Mouse (Mus musculus) erythroblast, adult 5-6 weeks (primary cell): ENCODE data around the gene Atxn2l. TPM values are rescaled to one million over a fixed set of nuclear protein-coding genes. Genes with fewer than 3 reads are reported as not detected.

Source experiments
- ATAC-seq: replicated peaks from 2 replicates; pipeline ENCODE4 v1.8.0; 2016; ENCODE audit warnings: moderate number of reproducible peaks, mild to moderate bottlenecking, moderate TSS enrichment, inconsistent platforms; ENCODE audit not compliant: poor library complexity, low FRiP score, severe bottlenecking
- total RNA-seq, 2 experiments: library from RNA; stranded (forward) in 1 of 2; stranded (reverse) in 1 of 2; fragments of 150-400 nt in 1 of 2; fragments of 200-764, 138-1000 nt in 1 of 2; gene quantifications; 2 replicates each; pipeline versions ENCODE4 v1.2.3 to v1.2.4; 2015 to 2017; ENCODE audit warnings: low replicate concordance in 2 of 2

Atxn2l gene
- total RNA-seq, 2 experiments from 2014 or later: 28.8 to 35.2 TPM

DNA sequence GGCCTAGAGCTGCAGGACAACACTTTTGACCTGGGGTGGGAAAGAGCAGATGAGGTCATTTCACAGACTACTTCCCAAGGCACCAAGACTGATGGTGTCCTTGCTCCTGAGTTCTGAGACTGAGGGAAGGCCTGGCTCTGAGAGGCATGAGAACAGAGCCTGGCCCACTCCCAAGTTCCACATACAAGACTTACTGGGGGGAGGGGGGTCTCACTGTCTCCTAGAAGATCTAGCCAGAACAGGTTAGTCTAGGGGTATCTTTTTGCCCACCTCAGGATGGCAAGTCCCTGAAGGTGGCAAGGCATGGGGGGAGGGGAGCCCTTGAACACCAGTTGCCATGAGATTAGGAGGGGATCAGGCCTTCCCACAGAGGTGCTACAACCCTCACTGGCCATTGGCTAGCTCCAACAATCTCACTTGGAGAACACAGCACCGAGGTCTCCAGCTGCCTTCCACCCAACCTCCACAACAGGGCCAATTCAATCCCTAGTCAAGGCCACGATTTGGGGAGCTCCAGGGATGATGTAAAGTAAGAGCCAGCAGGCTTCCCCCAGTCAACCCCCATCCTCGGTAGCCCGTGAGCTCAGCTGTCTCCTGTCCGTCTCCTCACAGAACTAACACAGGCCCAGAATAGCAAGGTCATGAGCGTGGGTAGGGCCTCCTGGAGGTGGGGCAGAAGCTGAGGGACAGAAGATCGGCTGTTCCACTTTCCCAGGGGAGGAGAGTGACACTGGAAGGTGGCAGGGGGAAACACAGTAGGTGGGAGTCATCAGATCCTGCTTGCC is 37.8 kb downstream of the Atxn2l start:
- no peak for ATAC-seq

DNA sequence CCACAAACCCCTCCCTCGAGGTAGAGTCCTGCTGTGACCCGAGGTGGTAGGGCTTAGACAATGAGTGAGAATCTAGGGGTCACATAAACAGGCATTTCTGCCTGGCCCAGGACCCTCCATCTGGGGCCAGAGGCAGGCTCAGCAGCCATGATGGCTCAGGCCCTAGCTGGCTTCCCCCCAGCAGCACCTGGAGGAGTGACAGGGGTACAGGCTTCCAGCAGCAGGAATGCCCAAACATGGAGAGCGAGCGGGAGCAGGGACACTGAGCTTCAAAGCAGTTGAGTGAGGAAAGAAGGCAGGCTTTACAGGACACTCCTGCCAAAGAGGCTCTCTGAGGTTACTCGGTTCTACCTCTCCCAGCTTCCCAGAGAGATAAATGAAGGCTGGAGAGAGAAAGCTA is 38.4 kb downstream of the Atxn2l start:
- ATAC-seq: no peak

DNA sequence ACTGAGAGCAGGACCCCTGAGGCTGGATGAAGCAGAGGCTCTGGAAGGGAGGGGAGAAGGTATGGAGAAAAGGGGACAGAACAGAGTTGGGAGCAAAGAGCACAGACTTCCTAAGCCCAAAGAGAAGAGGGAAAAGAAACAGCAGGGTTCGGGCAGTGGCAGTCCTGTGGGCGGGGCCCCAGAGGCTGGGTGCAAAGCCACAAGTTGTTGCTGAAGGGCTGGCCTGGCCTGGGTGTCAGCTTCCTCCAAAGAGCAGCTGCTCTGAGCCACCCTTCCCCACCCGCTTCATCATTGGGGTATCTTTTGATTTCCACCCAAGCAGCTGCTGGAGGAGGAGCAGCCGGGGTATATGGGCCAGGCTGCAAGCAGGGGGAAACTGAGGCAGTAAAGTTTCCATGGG is 39.1 kb downstream of the Atxn2l start:
- ATAC-seq: no peak

DNA sequence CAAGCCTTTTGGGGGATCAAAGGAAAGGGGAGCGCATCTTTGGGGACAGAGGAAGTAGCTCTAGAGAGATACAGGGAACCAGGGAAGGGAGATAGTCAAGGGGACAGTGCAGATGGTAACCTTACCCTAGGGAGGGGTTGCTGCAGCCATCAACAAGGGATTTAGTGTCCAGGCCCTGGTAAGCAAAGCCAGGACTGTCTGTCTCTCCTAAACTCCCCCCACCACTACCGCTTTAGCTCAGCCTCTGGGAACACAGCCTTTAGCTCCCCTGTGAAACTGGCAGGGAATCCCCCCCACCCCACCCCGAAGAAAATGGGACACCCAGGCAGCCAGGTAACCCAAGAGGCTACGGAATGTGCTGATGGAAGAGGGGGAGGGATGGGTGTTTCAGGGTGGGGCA is 39.7 kb downstream of the Atxn2l start:
- no peak for ATAC-seq

DNA sequence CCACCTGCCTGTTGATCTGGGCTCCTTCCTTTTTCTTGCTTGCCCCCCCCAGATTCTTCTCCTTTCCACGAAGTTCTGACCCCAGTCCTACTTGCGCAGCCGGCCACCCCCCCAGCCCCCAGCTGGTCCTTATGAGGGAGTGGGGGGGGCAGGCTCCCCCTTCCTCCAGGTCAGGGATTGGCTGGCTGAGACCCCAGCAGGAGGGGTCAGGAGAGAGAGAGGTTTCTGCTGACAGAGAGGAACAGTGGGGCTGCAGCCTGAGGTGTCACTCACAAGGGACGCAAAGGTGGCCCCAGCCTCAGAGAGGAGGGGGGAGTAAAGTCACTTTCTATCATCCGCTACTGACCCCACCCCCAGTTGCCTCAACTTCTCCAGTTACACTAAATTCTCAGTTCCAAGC is 40.2 kb downstream of the Atxn2l start, which contains the start of gene Atp2a1:
TSS of gene Atp2a1 (minus strand) at position 105 of the 400 bp plus-strand sequence.
- no peak for ATAC-seq

DNA sequence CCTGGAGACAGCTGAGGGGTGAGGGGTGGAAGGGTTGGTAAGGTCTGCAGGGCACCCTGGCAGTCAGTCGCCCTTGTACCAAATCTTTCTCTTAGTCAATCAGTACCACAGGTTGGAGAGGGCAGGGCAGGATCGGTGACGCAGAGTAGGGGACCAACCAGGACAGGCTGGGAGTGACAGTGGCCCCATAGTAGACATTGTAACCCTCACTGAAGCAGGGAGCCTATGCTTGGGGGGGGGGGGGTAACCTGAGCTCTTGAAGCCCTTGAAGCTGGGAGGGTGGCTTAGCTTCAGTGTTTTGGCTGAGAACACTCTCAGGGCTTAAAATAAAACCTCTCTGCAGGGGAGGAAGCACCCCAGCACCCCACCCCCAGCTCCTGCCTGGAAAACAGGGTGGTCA is 41.6 kb downstream of the Atxn2l start:
- no peak for ATAC-seq

DNA sequence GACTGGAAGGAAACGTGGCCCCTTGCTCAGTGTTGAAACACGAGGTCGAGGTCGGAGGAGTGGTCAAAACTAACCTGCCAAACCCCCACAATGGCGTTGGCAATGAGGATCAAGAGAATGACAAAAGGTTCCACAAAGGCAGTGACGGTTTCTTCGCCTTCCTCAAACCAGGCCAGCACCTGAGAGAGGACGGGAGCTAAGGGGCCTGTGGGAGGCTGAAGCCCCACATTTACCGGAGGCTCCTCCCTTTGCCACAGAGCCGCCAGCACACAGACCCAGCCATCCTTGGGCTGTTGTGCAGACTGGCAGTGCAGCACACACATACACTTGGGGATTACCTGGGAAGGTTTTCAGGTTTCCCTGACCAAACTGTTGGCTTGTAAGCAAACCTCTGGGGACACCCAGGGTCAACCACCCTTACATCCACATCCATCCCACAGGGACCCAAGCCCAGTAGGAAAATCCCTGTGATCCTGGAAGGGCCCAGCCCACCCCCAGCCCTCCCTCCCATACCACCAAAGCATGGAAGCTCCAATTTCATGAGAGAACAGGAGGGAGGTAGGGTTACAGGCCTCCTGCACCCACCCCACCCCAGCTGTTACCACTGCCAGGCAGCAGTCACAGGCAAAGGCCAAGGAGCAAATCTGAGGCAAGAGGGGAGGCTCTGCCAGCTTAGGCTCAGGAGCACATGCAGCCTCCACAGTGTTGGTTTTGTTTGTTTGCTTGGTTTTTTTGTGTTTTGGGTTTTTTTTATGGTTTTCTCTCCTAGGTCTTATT is 42.4 kb downstream of the Atxn2l start:
- ATAC-seq: no peak

DNA sequence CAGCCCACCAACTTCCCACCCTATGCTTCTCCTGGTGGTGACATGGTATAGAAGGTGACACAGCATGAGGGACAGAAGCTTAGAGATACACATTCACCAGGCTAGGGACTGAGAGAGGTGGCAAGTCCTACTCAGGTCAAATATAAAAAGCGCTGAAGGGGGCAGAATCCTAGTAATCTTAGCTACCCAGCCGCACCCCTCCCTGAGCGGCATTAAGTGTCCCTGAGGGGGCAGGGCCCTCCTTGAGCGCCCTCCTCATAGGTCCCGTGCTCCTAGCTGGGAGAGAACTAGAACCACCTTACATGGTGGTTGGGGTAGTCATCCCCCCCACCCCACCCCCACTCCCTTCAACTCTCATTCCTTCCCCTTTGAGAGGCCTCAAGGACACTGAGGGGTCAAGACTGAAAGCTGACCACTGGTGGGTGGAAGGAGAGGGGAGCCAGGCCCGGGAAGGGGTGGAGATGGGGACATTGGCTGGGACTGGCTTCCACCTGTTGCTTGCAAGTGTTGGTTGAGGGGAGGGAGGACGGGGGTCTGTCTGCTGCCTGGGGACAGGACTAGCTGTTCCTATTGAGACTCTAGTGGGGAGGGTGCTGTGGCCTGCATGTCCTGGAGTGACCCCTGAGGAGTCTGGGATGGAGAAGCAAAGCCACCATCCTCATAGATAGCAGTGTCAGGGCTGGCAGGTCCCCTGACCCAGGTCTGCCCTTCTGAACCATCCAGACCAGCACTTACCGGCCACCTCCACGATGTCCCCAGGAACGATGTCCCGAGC is 44.2 kb downstream of the Atxn2l start:
- ATAC-seq: no peak

DNA sequence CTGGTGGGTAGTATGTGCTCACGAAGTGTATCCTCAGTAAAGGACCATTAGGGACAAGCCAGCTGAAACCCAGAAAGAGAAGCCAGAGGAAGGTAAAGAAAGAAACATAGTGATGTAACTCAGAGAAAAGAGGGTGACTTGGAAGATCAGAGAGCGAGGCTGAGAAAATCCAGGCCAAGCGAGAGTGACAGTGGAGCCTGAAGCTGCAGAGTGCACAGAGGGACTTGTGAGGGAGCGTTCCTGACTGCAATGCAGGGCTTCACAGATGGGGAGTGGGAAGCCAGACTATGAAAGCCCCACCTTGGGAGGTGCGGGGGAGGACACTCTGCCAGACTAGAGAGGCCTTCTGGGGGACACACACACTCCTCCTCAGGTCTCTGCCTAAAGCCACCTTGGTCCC is 45.0 kb downstream of the Atxn2l start:
- no peak for ATAC-seq

DNA sequence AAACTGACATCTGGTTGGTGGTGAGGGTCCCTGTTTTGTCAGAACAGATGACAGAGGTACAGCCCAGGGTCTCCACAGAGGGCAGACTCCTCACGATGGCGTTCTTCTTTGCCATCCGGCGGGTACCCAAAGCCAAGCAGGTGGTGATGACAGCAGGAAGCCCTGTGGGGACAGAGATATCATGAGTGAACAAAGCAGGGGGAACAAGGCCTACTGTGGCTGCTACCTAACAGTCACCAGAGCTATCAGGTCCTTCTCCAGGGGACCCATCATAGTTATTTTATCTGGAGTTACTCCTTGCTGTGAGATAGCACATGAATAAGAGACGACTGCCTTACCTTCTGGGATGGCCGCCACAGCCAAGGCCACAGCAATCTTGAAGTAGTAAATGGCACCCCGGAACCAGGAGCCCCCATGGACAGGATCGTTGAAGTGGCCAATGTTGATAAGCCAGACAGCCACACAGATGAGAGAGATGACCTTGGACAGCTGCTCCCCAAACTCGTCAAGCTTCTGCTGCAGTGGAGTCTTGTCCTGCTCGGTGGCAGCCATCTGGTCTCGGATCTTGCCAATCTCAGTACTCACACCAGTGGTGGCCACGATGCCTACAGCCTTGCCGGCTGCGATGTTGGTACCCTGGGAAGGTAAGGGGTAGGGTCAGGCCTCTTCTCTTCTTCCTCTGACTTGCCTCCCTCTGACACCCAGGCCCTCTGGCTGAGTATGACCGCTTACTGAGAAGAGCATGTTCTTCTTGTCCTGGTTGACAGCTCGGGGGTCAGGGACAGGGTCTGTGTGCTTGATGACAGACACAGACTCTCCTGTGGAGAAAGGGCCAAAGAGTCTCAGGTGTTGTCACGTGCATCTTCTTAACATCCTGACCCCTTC is 46.6 kb downstream of the Atxn2l start:
- ATAC-seq: no peak

DNA sequence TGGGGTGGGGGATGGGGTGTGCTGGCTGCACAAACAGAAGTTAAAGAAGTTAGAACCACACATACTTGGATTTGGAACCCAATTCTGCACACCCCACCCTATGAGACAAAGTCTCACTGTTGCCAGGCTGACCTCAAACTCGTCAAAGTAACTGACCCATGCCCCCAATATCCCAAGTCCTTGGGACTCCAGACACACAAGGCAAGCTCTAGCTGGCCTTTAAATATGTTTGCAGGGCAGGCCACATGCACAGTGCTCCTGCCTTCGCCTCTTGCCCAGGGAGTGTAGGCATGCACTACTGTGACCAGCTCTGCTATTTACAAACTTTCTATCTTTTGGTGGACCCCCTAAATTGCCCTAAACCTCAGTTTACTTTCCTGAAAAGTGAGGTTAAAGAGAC is 48.0 kb downstream of the Atxn2l start:
- no peak for ATAC-seq

DNA sequence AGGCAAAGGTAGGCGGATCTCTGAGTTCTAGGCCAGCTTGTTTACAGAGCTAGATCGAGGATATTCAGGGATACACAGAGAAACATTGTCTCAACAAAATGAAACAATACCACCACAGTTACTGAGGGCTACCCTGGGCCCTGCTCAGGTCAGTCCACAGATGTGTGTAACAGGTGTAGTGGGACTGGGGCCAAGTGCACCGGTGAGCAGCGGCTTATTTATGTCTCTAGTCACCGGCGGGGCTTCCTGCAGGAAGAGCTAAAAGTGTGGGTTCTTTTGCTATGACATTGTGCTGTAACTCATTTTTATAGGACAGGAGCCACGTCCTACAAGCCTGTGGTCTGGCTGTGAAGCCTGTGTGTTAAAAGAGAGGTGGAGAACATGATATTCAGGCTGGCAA is 49.4 kb downstream of the Atxn2l start:
- no peak for ATAC-seq

DNA sequence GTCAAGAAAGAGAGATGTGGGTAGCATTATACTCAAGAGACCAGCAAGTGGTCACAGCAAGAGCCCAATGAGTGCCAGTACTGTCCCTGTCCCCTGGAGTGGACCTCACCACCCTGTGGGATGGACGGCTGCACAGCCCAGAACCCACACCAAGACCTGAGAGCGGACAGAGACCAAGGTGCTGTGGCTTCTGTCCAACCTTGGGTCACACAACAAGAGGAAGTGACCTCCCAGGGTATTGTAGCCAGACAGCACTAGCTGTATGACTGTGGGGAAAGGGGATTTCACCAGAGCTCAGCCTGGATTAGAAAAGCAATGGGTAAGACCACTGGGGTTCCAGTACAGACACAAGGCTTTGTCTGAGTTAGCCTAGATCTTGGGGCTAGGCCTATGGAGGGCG is 51.0 kb downstream of the Atxn2l start:
- ATAC-seq: no peak

DNA sequence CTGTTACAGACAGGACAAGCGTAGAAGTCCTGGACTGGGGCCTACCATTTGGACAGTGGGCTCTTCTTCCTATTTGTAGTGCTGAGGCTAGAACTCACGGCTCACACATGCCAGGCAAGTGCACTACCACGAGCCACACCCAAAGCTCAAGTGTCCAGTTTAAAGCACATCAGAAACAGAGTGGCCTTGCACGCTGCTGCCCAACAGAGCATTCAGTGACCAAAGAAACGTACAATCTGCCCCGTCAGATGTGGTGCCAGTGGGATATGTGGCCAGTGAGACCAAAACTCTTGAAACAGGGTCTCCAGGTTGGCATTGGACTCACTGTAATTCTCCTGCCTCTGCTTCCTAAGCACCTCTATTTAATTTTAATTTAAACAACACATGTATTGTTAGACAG is 52.6 kb downstream of the Atxn2l start:
- no peak for ATAC-seq

DNA sequence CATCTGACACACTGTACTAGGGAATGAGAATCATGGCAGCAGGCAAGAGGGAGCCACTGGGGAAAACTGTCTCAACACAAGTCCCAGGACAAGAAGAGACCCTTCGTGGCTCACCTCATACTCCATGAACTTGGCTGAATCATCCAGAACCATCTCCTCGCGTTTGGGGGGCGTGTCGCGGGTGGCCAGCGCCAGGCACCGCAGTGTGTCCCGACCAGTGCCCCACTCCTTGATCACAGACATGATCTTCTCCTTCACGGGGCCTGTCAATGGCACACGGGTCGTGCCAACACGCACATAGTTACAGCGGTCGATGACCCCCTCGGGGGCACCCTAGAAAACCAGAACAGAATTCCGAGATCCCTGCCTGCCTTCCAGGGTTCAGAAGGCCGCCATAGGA is 53.2 kb downstream of the Atxn2l start:
- ATAC-seq: no peak

DNA sequence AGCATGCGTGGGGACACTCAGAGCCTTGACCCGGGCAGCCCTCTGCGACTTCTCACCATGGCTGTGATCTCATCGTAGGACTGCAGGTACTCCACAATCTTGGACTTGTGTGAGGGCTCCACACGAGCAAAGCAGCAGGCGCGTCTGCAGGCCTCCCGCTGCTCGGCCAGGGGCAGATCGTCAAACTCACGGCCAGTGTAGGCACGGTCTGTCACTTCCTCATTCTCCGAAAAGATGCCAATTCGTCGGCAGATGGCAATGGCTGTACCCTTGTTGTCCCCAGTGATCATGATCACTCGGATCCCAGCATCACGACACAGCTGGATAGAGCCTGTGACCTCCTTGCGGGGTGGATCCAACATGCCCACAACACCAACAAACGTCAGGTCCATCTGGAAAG is 54.8 kb downstream of the Atxn2l start:
- no peak for ATAC-seq

DNA sequence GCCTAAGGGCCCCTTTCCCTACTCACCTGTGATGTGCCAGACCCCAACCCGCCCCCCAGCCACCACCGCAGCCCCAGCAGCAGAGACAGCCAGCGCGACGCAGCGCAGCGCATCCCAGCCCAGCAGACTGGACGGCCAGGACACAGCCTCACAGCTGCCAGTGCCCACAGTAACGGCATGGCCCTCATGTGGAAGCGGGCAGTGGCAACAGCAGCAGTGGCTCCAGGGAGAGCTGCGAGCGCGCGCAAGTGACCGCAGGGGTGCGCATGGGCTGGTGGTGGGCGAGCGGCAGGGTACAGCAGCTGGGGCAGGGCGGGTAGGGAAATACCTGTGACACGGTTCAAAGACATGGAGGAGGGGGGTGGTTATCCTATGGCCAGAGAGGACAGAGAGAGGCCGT is 57.0 kb downstream of the Atxn2l start:
- no peak for ATAC-seq

DNA sequence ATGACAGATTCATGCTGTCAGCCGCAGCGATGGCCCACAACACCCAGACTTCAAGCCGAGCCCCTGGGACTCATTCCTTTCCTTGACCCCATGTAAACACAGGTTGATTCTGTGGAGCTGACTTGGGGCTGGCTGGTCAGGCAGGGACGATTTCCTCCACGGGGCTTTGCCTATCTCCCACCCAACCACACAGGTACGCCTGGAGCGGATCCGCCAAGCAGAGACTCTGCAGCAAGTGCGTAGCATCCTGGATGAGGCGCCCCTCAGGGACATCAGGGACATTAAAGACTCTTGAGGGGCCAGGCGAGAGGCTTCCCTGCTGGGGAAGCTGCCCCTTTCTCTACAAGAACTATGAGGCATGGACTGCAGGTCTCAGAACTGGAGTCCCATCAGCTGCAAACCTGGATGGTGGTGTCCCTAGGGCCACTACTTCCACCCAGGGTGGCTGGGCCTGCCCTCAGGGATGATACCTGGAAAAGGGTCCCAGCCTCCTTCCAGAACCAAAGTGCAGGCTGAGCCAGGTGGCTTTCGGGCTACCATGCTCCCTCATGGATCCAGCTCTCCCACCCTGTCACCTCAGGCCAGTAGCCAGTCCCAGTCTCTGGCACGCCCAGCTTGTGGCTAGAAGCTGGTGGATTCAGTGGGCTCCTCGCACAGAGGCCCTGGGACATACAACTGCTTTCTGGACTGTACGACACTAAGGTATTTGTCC is 58.0 kb downstream of the Atxn2l start:
- no peak for ATAC-seq

DNA sequence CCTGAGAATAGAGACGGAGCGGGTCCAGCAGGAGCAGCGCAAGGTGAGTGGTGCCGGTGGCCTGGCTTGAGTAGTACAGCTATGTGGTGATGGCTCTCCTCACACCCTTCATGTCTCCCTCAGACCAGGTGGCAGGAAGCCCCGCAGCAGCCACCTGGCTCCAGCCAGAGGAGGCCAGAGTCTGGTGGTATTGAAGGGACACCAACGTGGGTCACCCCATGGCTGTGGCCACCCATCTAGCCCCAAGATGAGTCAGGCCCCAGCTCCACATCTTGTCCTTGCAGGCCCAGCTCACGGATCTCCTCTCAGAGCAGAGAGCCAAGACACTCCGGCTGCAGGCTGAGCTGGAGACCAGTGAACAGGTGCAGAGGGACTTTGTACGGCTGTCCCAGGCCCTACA is 58.7 kb downstream of the Atxn2l start:
- ATAC-seq: no peak
